Mouse (Mus musculus) kidney, postnatal 10 days (tissue): ENCODE measurements around the gene Ccno.
A peak's percentile ranks its signal among the peaks of the same experiment; 100 is the strongest.

Experiments
- DNase-seq: peaks from one replicate; pipeline ENCODE4 v3.0.0; 2021; ENCODE audit warnings: mixed read lengths

The Ccno gene

GRCm38 (mm10) chr13:112987532-112987943, at the start of gene Ccno:
TSS of gene Ccno (plus strand) at chr13:112987802.
- peak; percentile 96 for DNase-seq

- no peak for DNase-seq
These were observed 49.5 kb upstream of the Ccno start for GRCm38 (mm10) chr13:112938130-112938529.

GRCm38 (mm10) chr13:112941879-112942330, 45.7 kb upstream of the Ccno start:
- no peak for DNase-seq

GRCm38 (mm10) chr13:112945312-112945711, 42.3 kb upstream of the Ccno start:
- DNase-seq = no peak

GRCm38 (mm10) chr13:112945900-112946299, 41.7 kb upstream of the Ccno start:
- DNase-seq = no peak

GRCm38 (mm10) chr13:112954067-112954466, 33.5 kb upstream of the Ccno start:
- no peak for DNase-seq

GRCm38 (mm10) chr13:112963081-112963480, 24.5 kb upstream of the Ccno start:
- DNase-seq = no peak

GRCm38 (mm10) chr13:112964421-112964820, 23.2 kb upstream of the Ccno start:
- peak; percentile 16 for DNase-seq

- no peak for DNase-seq
These were observed 20.3 kb upstream of the Ccno start for GRCm38 (mm10) chr13:112967267-112967666.

- no peak for DNase-seq
These were observed 10.9 kb upstream of the Ccno start for GRCm38 (mm10) chr13:112976720-112977119.

GRCm38 (mm10) chr13:112985605-112986450, 1.8 kb upstream of the Ccno start:
- peak; percentile 13 for DNase-seq

GRCm38 (mm10) chr13:112986451-112986950, 1.1 kb upstream of the Ccno start:
- DNase-seq = peak; percentile 15

- DNase-seq = peak; percentile 55
These were observed 389 bp downstream of the Ccno start for GRCm38 (mm10) chr13:112987991-112988390.

- DNase-seq = peak; percentile 26
These were observed 1.3 kb downstream of the Ccno start for GRCm38 (mm10) chr13:112988866-112989265.

GRCm38 (mm10) chr13:112989541-112989940, 1.9 kb downstream of the Ccno start:
- peak; percentile 44 for DNase-seq

GRCm38 (mm10) chr13:112990346-112990745, 2.7 kb downstream of the Ccno start:
- peak; percentile 14 for DNase-seq

GRCm38 (mm10) chr13:112993531-112994152, 6.0 kb downstream of the Ccno start, which contains the start of gene Mcidas:
TSS of gene Mcidas (plus strand) at chr13:112993845.
- peak; percentile 28 for DNase-seq

GRCm38 (mm10) chr13:112994191-112994590, 6.6 kb downstream of the Ccno start:
- DNase-seq = peak; percentile 72

GRCm38 (mm10) chr13:112996407-112996806, 8.8 kb downstream of the Ccno start:
- DNase-seq = no peak

- no peak for DNase-seq
These were observed 9.8 kb downstream of the Ccno start for GRCm38 (mm10) chr13:112997369-112997768.

GRCm38 (mm10) chr13:112998427-112999201, 11.0 kb downstream of the Ccno start:
- DNase-seq = peak; percentile 46

- no peak for DNase-seq
These were observed 12.5 kb downstream of the Ccno start for GRCm38 (mm10) chr13:113000090-113000489.
